Mouse (Mus musculus): ENCODE measurements around the gene Unc93b1. TPM values are rescaled to one million over a fixed set of nuclear protein-coding genes. Genes with fewer than 3 reads are reported as not detected.

Gene Unc93b1
- total RNA-seq (2014; rRNA removed) (12.8 and 19.9 TPM in 2 replicates), polyA plus RNA-seq (2015; fragmentation: Nextera tagmentation; extraction: Ambion mirVana) (15.3 and 16.3 TPM in 2 replicates)

DNA sequence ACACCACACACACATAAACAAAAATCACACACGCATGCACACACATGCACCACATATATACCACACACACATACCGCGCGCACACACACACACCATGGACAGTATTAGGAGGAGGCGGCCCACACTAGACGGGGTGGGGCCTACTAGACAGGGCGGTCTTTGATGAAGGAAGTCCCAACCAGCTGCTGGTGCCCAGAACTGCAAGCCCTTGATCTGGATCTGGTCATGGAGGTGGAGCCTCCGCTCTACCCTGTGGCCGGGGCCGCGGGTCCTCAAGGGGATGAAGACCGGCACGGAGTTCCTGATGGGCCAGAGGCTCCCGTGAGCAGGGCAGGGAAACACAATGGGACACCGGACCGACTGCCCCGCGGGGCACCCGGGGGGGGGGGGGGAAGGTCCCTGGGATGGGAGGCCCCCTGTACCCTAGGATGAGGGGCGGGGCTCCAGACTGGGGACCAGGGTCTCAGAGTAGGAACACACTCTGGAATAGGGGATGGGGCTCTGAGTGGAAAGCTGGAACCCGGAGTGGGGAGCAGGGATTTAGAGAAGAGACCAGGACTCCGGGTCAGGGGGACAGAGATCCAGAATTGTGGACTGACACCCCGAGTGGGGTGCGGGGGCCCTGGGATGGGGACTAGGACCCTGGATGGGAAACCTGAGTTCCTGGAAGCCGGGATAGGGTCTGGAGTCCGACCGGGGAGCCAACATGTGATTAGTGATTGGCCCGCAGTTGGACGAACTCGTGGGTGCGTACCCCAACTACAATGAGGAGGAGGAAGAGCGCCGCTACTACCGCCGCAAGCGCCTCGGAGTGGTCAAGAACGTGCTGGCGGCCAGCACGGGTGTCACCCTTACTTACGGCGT is at the start of gene Unc93b1:
Gene Unc93b1 (plus strand): TSS at position 155 of the 864 bp plus-strand sequence.
- 0 out of 2 replicates have a peak, but pooled peaks cover 15% of the 10 kb centered on the region for H3K4me1 ChIP-seq (ENCODE audit: insufficient read depth, low read length)
- peak within 1 kb of the TSS; percentile 39 for H3K9ac ChIP-seq (replicated peaks; ENCODE audit: low read length)
- peak within 1 kb of the TSS; percentile 78 for H3K4me2 ChIP-seq (ENCODE audit: low read depth, low read length)
- no peak within 1 kb of the TSS for H3K27ac ChIP-seq
- ATAC-seq = peak; percentile 78
- H3K9me3 ChIP-seq (ENCODE audit: low read length) = no peaks in the 10 kb centered on the region
- TF ChIP-seq CTCF (IDR thresholded peaks at IDR 0.05; ENCODE audit: low read depth) = no peak
- no peaks in the 10 kb centered on the region for H3K36me3 ChIP-seq (ENCODE audit: insufficient read depth, low read length)
- 7% methylated on average over 42 of the region's 42 CpGs for WGBS
- peak within 1 kb of the TSS; percentile 36 for H3K4me3 ChIP-seq (ENCODE audit: low read length)
- no peaks in the 10 kb centered on the region for H3K27me3 ChIP-seq (ENCODE audit: insufficient read depth, low read length)
- peak; percentile 50 for DNase-seq (ENCODE audit: low spot score)

DNA sequence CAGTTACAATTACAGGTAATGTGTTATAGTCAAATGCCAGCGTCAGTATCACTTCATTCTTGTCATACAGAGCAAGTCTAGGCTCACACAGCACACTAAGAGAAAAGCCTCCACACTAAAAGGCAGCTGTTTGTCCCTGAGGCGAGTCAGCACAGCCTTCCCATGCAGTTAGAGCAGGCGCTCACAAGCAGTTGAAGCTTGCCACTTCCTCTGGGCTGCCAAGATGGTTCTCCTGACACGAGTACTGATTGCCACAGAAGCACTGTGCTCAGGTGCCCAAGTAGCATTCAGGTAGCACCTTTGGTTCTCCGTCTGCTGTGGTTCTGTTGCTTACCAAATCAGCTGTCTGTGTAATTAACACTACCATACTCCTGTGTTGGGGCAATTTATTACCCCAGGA is 45.9 kb upstream of the Unc93b1 start:
- Histone ChIP-seq H3K4me3 (ENCODE audit: low read length) (no peak overlapping the region), H3K9me3 (ENCODE audit: low read length) (no peaks in the 10 kb centered on the region), H3K27ac (no peak overlapping the region), H3K27me3 (ENCODE audit: insufficient read depth, low read length) (no peaks in the 10 kb centered on the region), H3K9ac (replicated peaks; ENCODE audit: low read length) (no peak overlapping the region), H3K4me2 (ENCODE audit: low read depth, low read length) (no peak overlapping the region), H3K4me1 (ENCODE audit: insufficient read depth, low read length) (no peaks in the 10 kb centered on the region), H3K36me3 (ENCODE audit: insufficient read depth, low read length) (peaks cover 52% of the 10 kb centered on the region)
- TF ChIP-seq CTCF (IDR thresholded peaks at IDR 0.05; ENCODE audit: low read depth) = no peak
- DNase-seq (ENCODE audit: low spot score) (no peak), ATAC-seq (no peak)
- 87% methylated on average over 5 of the region's 5 CpGs for WGBS

DNA sequence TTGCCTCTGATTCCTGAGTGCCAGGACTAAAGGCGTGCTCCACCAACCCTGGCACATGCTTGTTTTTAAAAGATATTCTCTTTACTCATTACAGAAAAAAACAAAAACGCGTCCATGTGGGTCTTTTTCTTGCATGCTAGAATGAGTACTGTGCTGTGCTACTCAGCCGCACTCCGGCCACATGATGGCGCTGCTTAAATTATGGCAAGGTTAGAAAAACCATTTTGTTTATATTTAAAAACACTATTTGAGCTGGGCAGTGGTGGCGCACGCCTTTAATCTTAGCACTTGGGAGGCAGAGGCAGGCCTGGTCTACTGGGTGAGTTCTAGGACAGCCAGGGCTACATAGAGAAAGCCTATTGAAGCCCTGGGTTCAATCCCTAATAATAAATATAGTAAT is 44.8 kb upstream of the Unc93b1 start:
- no peak overlapping the region for H3K4me3 ChIP-seq (ENCODE audit: low read length)
- WGBS = 83% methylated on average over 8 of the region's 8 CpGs
- DNase-seq (ENCODE audit: low spot score) (peak; percentile 49), ATAC-seq (no peak)
- peaks cover 52% of the 10 kb centered on the region for H3K36me3 ChIP-seq (ENCODE audit: insufficient read depth, low read length)
- H3K4me2 ChIP-seq (ENCODE audit: low read depth, low read length) = no peak overlapping the region
- no peaks in the 10 kb centered on the region for H3K9me3 ChIP-seq (ENCODE audit: low read length)
- H3K9ac ChIP-seq (replicated peaks; ENCODE audit: low read length) = no peak overlapping the region
- no peaks in the 10 kb centered on the region for H3K27me3 ChIP-seq (ENCODE audit: insufficient read depth, low read length)
- H3K27ac ChIP-seq = no peak overlapping the region
- H3K4me1 ChIP-seq (ENCODE audit: insufficient read depth, low read length) = no peaks in the 10 kb centered on the region
- TF ChIP-seq CTCF (IDR thresholded peaks at IDR 0.05; ENCODE audit: low read depth) = peak; percentile 58

DNA sequence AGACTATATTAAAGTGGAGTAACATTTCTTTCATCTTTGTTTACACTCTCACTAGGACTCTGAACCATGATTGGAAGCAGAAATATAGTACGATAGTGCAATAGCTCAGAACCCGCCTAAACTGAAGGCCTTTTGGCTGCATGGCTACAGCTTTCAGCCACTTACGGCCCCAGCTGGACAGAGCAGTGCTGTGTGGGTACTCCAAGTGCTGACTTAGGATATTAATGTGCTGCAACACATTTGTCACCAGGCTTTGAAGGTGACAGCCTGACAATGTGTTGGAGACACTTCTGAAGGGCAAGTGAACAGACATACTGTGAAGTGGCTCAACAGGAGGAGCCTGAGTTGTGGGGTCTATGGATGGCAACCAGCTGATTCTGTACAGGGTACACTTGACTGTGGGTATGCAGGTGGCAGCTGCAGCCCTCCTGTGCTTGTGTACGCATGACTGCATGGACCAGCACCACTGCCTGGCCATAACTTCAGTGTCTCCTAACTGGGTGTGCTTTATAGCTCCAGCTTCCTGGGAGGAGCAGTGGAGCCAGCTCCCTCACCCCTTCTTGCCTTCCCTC is 41.4 kb upstream of the Unc93b1 start:
- TF ChIP-seq CTCF (IDR thresholded peaks at IDR 0.05; ENCODE audit: low read depth) = no peak
- Histone ChIP-seq H3K4me1 (ENCODE audit: insufficient read depth, low read length) (no peaks in the 10 kb centered on the region), H3K36me3 (ENCODE audit: insufficient read depth, low read length) (peaks cover 42% of the 10 kb centered on the region), H3K9ac (replicated peaks; ENCODE audit: low read length) (no peak overlapping the region), H3K9me3 (ENCODE audit: low read length) (no peaks in the 10 kb centered on the region), H3K27me3 (ENCODE audit: insufficient read depth, low read length) (no peaks in the 10 kb centered on the region), H3K27ac (no peak overlapping the region), H3K4me2 (ENCODE audit: low read depth, low read length) (no peak overlapping the region), H3K4me3 (ENCODE audit: low read length) (no peak overlapping the region)
- WGBS = 83% methylated on average over 4 of the region's 4 CpGs
- DNase-seq (ENCODE audit: low spot score) (no peak), ATAC-seq (no peak)

DNA sequence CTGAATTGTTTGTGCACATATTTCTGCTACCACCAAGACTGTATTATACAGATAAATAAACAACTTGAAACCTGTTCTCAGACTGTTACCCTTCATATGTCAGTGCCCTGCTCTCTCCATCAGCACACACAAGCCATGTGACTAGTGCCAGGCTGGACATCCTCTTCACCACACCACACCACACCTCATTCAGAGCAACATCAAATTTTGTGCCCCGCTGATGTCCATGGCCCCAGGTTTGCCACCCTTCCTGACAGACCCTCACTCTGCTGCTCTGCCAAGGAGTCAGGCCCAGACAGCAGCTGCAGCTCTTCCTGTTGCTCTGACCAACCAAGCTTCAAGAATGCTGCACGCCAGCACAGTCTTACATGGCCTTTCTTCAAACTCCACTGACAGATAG is 40.7 kb upstream of the Unc93b1 start:
- no peaks in the 10 kb centered on the region for H3K4me1 ChIP-seq (ENCODE audit: insufficient read depth, low read length)
- TF ChIP-seq CTCF (IDR thresholded peaks at IDR 0.05; ENCODE audit: low read depth) = no peak
- peak overlapping the region; percentile 69; the same call in 1 of the 2 replicates for H3K27ac ChIP-seq
- H3K4me3 ChIP-seq (ENCODE audit: low read length) = no peak overlapping the region
- no peak overlapping the region for H3K9ac ChIP-seq (replicated peaks; ENCODE audit: low read length)
- 89% methylated on average over 2 of the region's 2 CpGs for WGBS
- DNase-seq (ENCODE audit: low spot score) = no peak
- H3K27me3 ChIP-seq (ENCODE audit: insufficient read depth, low read length) = no peaks in the 10 kb centered on the region
- no peak for ATAC-seq
- no peaks in the 10 kb centered on the region for H3K9me3 ChIP-seq (ENCODE audit: low read length)
- H3K4me2 ChIP-seq (ENCODE audit: low read depth, low read length) = no peak overlapping the region
- H3K36me3 ChIP-seq (ENCODE audit: insufficient read depth, low read length) = peaks cover 35% of the 10 kb centered on the region

DNA sequence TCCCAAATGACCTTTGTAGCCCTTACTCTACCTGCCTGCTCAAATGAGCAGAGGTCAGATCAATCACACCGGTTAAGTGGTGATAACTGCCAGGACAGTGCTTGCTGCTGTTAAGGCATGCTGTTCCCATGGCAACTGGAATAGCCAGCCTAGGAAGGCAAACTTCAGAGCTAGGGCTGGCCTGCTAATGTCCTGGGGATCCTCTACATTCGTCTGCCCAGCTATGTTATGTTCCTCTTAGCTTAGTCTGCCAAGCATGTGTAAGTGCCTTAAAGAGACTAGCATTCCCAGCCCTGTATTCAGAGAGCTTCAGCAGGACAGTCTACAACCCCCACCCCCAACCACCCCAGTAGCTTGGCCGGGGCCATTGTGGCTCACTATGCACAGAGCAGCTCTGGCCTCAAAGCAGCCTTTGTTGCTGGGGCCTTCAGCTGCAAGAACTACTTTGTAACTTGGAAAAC is 39.8 kb upstream of the Unc93b1 start:
- H3K36me3 ChIP-seq (ENCODE audit: insufficient read depth, low read length) = peaks cover 28% of the 10 kb centered on the region
- no peak overlapping the region for H3K4me2 ChIP-seq (ENCODE audit: low read depth, low read length)
- H3K27ac ChIP-seq = peak overlapping the region; percentile 69
- 20% methylated on average over 3 of the region's 3 CpGs for WGBS
- no peak for TF ChIP-seq CTCF (IDR thresholded peaks at IDR 0.05; ENCODE audit: low read depth)
- ATAC-seq (peak; percentile 96), DNase-seq (ENCODE audit: low spot score) (peak; percentile 67)
- H3K9ac ChIP-seq (replicated peaks; ENCODE audit: low read length) = no peak overlapping the region
- H3K27me3 ChIP-seq (ENCODE audit: insufficient read depth, low read length) = no peaks in the 10 kb centered on the region
- H3K4me3 ChIP-seq (ENCODE audit: low read length) = no peak overlapping the region
- no peaks in the 10 kb centered on the region for H3K4me1 ChIP-seq (ENCODE audit: insufficient read depth, low read length)
- no peaks in the 10 kb centered on the region for H3K9me3 ChIP-seq (ENCODE audit: low read length)

Data from hindbrain, postnatal 0 days (tissue).